Mouse (Mus musculus) heart, embryonic 15.5 days (tissue): Measurements from ENCODE around the gene Fbxo6. TPM values are rescaled to one million over a fixed set of nuclear protein-coding genes. Genes with fewer than 3 reads are reported as not detected.
"Not testable (repeated sequence)": the region's sequence is repeated elsewhere in the genome, so short reads cannot be mapped to it uniquely, and the experiment has no call there.

Experiments used
- ATAC-seq: fragments of 200-750 bp; cut with Nextera tagmentation; replicated peaks from 2 replicates; pipeline ENCODE4 v1.8.0; 2017; ENCODE audit warnings: low read depth, moderate TSS enrichment; ENCODE audit not compliant: insufficient number of reproducible peaks, insufficient read depth, low FRiP score
- H3K27ac ChIP-seq: fragments of 300-500 bp; sonication (generic); 2 replicates; pipeline ENCODE4 v1.5.1; 2015; ENCODE audit warnings: mild to moderate bottlenecking, inconsistent platforms
- H3K27me3 ChIP-seq: fragments of 300-500 bp; sonication (generic); 2 replicates; pipeline ENCODE4 v1.6.1; 2015; ENCODE audit warnings: inconsistent platforms
- H3K36me3 ChIP-seq: fragments of 300-500 bp; sonication (generic); 2 replicates; pipeline ENCODE4 v1.6.1; 2015; ENCODE audit warnings: mild to moderate bottlenecking, inconsistent platforms
- H3K4me1 ChIP-seq: fragments of 300-500 bp; sonication (generic); replicated peaks from 2 replicates; pipeline ENCODE4 v1.6.1; 2015; ENCODE audit warnings: inconsistent platforms
- H3K4me2 ChIP-seq: fragments of 300-500 bp; sonication (generic); 2 replicates; pipeline ENCODE4 v1.6.1; 2015; ENCODE audit warnings: inconsistent platforms, mild to moderate bottlenecking, moderate library complexity
- H3K4me3 ChIP-seq: fragments of 300-500 bp; sonication (generic); 2 replicates; pipeline ENCODE4 v1.5.1; 2015; ENCODE audit warnings: mild to moderate bottlenecking, inconsistent platforms
- H3K9ac ChIP-seq: fragments of 300-500 bp; sonication (generic); 2 replicates; pipeline ENCODE4 v1.6.1; 2015; ENCODE audit warnings: mild to moderate bottlenecking, inconsistent platforms
- H3K9me3 ChIP-seq: fragments of 300-500 bp; sonication (generic); replicated peaks from 2 replicates; pipeline ENCODE4 v1.6.1; 2016; ENCODE audit warnings: inconsistent platforms
- WGBS: fragments of 180-500 bp; shearing (Covaris S2); methylation state at CpG from one replicate; pipeline ENCODE4 v1.1.7; 2015; ENCODE audit warnings: mixed read lengths; 5-methylcytosine and 5-hydroxymethylcytosine counted together
- polyA plus RNA-seq: library from polyadenylated mRNA; unstranded; fragments of >200 nt; fragmentation: Nextera tagmentation; extraction: Ambion mirVana; gene quantifications from 2 replicates; pipeline ENCODE4 v1.2.1, GENCODE M21; 2015

Fbxo6 gene
- polyA plus RNA-seq, 1 experiment from 2014 or later: 18.8 TPM

DNA sequence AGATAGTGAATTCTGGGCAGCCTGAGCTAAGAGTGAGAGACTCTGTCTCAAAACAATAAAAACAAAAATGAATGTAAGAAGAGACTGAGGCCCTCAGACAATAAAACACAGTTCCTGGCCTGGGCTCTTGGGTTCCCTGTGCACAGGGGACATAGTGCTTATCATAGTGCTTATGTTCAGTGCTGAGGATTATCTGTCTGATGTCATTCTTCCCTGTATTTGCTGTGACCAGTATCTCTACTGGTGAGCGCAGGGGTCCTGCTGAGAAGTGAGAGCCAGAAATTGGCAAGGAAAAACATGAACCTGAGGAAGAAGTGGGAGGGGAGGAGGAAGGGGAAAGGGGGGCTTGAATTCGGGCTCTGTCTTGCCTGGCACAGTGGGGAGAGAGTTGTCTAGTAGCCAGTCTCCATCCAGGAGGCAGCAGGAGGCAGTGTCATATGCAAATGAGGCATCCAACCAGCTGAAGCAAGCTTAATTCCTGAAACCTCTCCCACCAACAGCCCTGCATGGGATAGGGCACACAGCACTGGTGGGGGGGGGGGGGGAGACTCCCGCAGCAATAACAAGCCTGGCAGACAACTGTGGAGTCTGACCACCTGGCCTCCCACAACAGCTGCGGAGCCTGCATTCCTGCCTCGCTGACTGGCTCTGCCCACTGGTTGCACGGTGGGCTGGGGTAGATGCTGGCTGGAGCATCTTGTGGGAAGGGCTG lies 29.8 kb downstream of the Fbxo6 start:
- Histone ChIP-seq H3K4me3 (no peak overlapping the region), H3K4me2 (no peak overlapping the region), H3K9ac (no peak overlapping the region), H3K9me3 (no peaks in the 10 kb centered on the region), H3K4me1 (no peaks in the 10 kb centered on the region), H3K27ac (no peak overlapping the region), H3K36me3 (no peaks in the 10 kb centered on the region), H3K27me3 (peaks cover 38% of the 10 kb centered on the region)
- ATAC-seq: no peak
- whole genome bisulfite sequencing: 13% methylated on average over 6 of the region's 6 CpGs

DNA sequence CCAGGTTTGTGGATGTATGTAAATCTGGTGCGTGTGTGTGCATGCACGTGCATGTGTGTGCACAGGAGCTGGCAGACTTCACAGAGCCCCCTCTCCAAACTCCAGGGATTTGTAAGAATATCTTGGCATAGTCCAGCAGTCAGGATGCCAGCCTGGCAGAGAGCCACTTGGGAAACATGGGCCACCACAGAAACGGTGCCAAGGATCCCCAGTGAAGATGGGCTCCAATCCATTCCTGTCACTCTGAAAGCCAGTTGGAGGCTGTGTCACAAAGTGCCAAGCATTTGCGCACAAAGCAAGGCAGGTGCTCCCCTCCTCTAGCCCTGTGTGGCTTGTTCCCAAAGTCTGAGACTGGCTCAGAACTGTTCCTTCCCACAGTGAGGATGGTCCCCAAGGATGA lies 30.6 kb downstream of the Fbxo6 start:
- no peak for ATAC-seq
- WGBS: 78% methylated on average over 4 of the region's 4 CpGs
- H3K36me3 ChIP-seq: no peaks in the 10 kb centered on the region

DNA sequence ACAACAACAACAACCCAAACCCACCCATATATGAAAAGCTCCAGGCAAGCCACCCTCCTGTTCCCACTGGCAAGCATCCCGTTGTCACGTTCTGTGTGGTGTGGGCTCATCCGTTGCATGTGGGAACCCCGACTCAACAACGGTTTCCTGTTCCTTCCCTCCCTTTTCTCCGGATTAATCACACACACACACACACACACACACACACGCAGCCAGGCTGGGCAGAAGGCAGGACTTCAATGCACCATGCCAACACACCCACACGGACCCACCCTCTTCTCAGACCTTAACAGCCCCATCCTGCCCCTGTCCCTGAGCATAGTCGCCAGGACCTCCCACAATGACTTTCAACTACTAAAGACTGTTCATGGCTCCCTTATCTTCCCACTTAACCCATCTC lies 31.4 kb downstream of the Fbxo6 start:
- 60% methylated on average over 9 of the region's 9 CpGs for WGBS
- no peak overlapping the region for H3K4me3 ChIP-seq
- no peak overlapping the region for H3K9ac ChIP-seq
- no peaks in the 10 kb centered on the region for H3K36me3 ChIP-seq
- H3K27ac ChIP-seq: no peak overlapping the region
- ATAC-seq: no peak
- peaks cover 32% of the 10 kb centered on the region for H3K27me3 ChIP-seq
- H3K4me1 ChIP-seq: peaks cover 2% of the 10 kb centered on the region
- no peak overlapping the region for H3K4me2 ChIP-seq
- H3K9me3 ChIP-seq: no peaks in the 10 kb centered on the region

More for the DNA sequence above, 30.6 kb downstream of the Fbxo6 start:
- Histone ChIP-seq H3K4me1 (no peaks in the 10 kb centered on the region), H3K4me3 (no peak overlapping the region), H3K9ac (no peak overlapping the region), H3K4me2 (no peak overlapping the region), H3K9me3 (no peaks in the 10 kb centered on the region), H3K27ac (no peak overlapping the region), H3K27me3 (peaks cover 32% of the 10 kb centered on the region)

DNA sequence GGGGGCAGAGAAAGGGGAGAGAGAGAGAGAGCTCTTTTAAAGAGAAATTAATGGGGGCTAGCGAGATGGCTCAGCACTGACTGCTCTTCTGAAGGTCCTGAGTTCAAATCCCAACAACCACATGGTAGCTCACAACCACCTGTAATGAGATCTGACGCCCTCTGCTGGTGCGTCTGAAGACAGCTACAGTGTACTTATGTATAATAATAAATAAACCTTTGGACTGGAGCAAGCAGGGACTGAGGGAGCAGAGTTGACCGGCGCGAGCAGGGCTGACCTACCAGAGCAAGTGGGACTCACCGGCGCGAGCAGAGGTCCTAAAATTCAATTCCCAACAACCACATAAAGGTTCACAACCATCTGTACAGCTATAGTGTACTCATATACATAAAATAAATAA lies 32.4 kb downstream of the Fbxo6 start:
- H3K36me3 ChIP-seq, H3K4me3 ChIP-seq: not testable (repeated sequence)
- WGBS: 81% methylated on average over 9 of the region's 9 CpGs

DNA sequence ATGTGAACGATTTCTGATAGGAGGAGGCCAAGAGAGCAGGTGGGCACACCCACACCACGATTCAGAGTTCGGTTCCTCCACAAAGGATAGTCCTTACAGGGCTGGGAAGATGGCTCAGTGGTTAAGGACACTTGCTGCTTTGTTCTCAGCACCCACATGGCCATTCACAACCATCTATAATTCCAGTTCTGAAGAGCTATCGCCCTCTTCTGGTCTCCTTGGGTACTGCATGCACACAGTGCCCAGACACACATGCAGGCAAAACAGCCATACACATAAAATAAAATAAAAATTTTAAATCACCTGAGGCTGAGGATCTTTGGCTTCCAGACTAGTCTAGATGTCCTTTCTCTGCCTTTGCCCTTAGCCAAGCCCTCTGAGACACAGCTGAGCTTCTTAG lies 34.5 kb downstream of the Fbxo6 start:
- H3K4me1 ChIP-seq: peaks cover 8% of the 10 kb centered on the region
- H3K27me3 ChIP-seq: peaks cover 24% of the 10 kb centered on the region
- H3K27ac ChIP-seq: no peak overlapping the region
- 78% methylated on average over 4 of the region's 4 CpGs for WGBS
- ATAC-seq: no peak
- H3K9ac ChIP-seq: no peak overlapping the region
- no peaks in the 10 kb centered on the region for H3K36me3 ChIP-seq
- no peak overlapping the region for H3K4me2 ChIP-seq
- H3K4me3 ChIP-seq: no peak overlapping the region
- no peaks in the 10 kb centered on the region for H3K9me3 ChIP-seq

More for the DNA sequence above, 32.4 kb downstream of the Fbxo6 start:
- H3K27me3 ChIP-seq: peaks cover 32% of the 10 kb centered on the region
- H3K4me1 ChIP-seq, H3K9ac ChIP-seq, H3K9me3 ChIP-seq, H3K4me2 ChIP-seq, H3K27ac ChIP-seq, ATAC-seq: not testable (repeated sequence)

DNA sequence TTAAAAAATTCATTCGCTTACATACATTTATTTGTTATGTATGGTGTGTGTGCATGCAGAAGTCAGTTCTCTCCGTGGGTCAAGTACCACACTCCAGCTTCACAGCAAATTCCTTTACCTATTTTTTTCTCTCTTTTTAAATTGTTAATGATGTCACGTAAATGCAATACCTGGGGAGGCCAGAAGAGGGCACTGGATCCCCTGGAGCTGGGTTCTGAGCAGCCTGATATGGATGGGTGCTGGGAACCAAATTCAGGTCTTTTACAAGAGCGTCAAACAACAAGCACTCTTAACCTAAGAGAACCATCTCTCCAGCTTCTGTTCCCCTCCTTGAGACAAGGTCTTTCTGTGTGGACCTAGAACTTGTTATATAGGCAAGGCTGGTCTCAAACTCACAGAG lies 35.3 kb downstream of the Fbxo6 start:
- no peak for ATAC-seq

DNA sequence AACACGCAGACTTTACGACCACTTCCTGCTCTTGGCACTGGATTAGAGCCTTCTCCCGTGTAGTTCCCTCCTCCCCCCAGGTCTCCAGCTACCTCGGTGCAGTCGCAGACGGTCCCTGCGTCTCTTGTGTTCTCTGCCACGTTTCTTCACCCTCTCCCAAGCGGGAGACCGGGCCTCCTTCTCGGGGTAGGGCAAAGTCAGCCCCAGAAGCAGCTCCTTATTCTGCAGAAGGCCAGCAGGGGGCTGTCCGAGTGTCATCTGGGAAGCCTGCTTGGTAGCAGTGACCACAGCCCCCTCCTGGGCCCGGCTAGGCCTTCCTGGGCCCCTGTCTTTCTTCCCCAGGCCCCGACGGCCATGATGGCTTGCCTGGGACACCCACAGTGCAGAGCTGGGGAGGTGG lies 36.5 kb downstream of the Fbxo6 start:
- no peaks in the 10 kb centered on the region for H3K36me3 ChIP-seq
- peaks cover 8% of the 10 kb centered on the region for H3K4me1 ChIP-seq
- H3K4me2 ChIP-seq: peak overlapping the region; percentile 21; the same call in 1 of the 2 replicates
- H3K9me3 ChIP-seq: no peaks in the 10 kb centered on the region
- 2% methylated on average over 15 of the region's 15 CpGs for WGBS
- H3K27me3 ChIP-seq: peaks cover 21% of the 10 kb centered on the region
- no peak overlapping the region for H3K9ac ChIP-seq
- no peak overlapping the region for H3K27ac ChIP-seq
- no peak overlapping the region for H3K4me3 ChIP-seq
- ATAC-seq: peak; percentile 32; the same call in 1 of the 2 replicates

More for the DNA sequence above, 35.3 kb downstream of the Fbxo6 start:
- Histone ChIP-seq H3K27ac (no peak overlapping the region), H3K4me1 (peaks cover 8% of the 10 kb centered on the region), H3K27me3 (peaks cover 23% of the 10 kb centered on the region), H3K4me2 (no peak overlapping the region), H3K9me3 (no peaks in the 10 kb centered on the region), H3K36me3 (no peaks in the 10 kb centered on the region), H3K4me3 (no peak overlapping the region), H3K9ac (no peak overlapping the region)
- 76% methylated on average over 4 of the region's 4 CpGs for WGBS

DNA sequence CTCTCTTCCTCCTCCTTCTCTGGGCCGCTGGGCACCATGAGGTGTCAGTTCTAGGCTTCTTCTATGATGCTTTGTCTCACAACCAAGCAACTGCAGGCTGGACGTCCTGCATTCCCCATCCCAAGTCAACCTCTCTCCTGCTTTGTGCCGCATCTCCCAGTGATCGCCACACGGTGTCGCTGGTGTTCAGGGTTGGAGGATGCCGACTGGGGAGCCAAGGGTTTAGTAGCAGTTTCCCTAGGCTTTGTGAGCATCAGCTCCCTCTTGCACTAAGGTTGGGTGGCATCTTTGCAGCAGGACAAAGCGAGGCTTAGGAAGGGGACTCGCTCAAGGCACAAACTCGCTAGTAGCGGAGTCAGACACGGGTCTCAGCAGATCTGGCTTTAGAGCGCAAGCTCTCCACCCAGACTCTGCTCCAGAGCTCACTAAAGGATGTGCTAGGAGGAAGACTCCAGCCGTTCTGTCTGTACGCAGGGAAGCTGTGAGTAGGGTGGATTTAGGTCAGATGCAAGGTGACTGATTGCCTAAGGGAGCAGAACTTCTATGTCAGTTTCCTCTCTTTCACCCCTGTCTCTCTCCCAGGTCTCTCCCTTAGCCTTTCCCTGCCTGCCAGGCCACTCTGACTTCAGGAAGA lies 37.1 kb downstream of the Fbxo6 start:
- H3K4me3 ChIP-seq: no peak overlapping the region
- no peaks in the 10 kb centered on the region for H3K36me3 ChIP-seq
- H3K27me3 ChIP-seq: peaks cover 21% of the 10 kb centered on the region
- H3K9ac ChIP-seq: no peak overlapping the region
- ATAC-seq: peak; percentile 33; the same call in 1 of the 2 replicates
- 7% methylated on average over 15 of the region's 15 CpGs for WGBS
- H3K9me3 ChIP-seq: no peaks in the 10 kb centered on the region
- H3K4me2 ChIP-seq: peak overlapping the region; percentile 21; the same call in 1 of the 2 replicates
- peaks cover 8% of the 10 kb centered on the region for H3K4me1 ChIP-seq
- no peak overlapping the region for H3K27ac ChIP-seq

DNA sequence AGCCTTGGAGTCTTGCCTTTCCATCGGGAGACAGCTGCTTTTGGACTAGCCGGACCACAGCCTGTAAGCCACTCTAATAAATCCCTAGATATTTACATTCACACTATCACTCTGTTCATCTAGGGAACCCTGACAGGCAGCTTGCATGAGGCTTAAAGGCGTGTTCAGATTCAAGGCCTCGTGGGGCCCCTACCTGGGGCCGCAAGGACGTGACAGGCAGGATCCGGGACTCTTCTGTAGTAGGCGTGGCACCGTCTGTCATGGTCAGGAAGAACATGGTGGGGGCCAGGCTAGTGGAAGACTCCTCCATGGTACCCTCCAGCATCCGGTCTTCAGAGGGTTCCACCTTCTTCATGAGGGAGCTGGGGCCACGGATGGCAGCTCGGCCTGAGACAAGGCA lies 39.4 kb downstream of the Fbxo6 start:
- Histone ChIP-seq H3K9me3 (no peaks in the 10 kb centered on the region), H3K4me1 (peaks cover 25% of the 10 kb centered on the region), H3K4me2 (no peak overlapping the region), H3K27me3 (peaks cover 17% of the 10 kb centered on the region), H3K27ac (no peak overlapping the region), H3K9ac (no peak overlapping the region), H3K4me3 (no peak overlapping the region), H3K36me3 (no peaks in the 10 kb centered on the region)
- WGBS: 76% methylated on average over 12 of the region's 12 CpGs
- no peak for ATAC-seq

DNA sequence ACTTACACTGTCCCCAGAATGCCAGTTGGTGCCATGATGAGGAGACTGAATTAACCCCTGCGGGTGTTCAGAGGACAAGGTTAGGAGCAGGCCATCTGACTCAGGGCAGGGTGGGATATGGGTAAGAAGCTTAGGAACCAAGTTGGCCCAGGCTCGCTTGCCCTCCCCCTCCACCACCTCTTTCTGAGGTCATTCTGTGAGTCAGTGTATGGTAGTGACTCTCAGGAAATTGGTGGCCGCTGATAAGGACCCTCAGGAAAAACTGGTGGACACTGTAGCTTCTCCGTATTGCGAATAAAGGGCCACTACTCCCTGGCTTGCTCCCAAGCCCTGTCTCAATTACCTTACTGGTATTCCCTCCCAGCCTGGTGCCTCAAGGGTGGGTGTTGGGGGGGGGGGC lies 42.7 kb downstream of the Fbxo6 start:
- Histone ChIP-seq H3K27ac (no peak overlapping the region), H3K27me3 (peaks cover 11% of the 10 kb centered on the region; the same call in 1 of the 2 replicates), H3K9me3 (no peaks in the 10 kb centered on the region), H3K36me3 (no peaks in the 10 kb centered on the region), H3K9ac (no peak overlapping the region), H3K4me1 (peaks cover 21% of the 10 kb centered on the region), H3K4me3 (no peak overlapping the region), H3K4me2 (no peak overlapping the region)
- no peak for ATAC-seq
- 51% methylated on average over 5 of the region's 5 CpGs for WGBS

DNA sequence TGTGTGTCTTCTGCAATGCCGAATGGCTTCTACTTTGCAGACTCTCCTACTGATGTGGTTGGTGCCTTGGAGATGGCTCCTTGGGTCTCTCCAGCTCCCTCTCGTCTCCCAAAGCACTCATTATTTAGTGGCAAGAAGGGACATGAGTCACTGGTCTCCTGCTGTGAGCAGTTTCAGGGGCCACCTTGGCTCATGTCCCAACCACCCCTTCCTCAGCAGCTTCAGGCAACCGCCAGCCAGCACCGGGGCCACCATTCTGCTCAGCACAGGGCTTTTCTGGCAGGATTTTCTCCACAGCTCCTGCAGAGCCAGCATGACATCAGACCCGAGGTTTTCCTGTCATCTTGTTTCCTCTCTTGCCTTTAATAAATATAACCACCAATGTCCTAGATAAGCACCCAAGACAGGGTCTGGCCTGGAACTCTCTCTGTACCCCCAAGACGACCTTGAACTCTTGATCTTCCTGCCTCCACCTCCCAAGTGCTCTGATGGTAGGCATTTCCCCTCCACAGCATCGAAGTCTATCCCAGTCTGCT lies 43.3 kb downstream of the Fbxo6 start:
- ATAC-seq: no peak
- no peak overlapping the region for H3K9ac ChIP-seq
- no peaks in the 10 kb centered on the region for H3K9me3 ChIP-seq
- no peak overlapping the region for H3K4me2 ChIP-seq
- no peak overlapping the region for H3K4me3 ChIP-seq
- no peaks in the 10 kb centered on the region for H3K36me3 ChIP-seq
- peaks cover 21% of the 10 kb centered on the region for H3K4me1 ChIP-seq
- WGBS: 36% methylated on average over 7 of the region's 7 CpGs
- peaks cover 6% of the 10 kb centered on the region; the same call in 1 of the 2 replicates for H3K27me3 ChIP-seq
- no peak overlapping the region for H3K27ac ChIP-seq
